21 mouse cellular contexts compared by ENCODE assay signal in genomic region chr11:82077031-82077430, GRCm38 (mm10). TPM values are rescaled to one million over a fixed set of nuclear protein-coding genes. Genes with fewer than 3 reads are reported as not detected.
"Had no signal": no experiment of that assay in that cellular context is flagged by ENCODE, and none has a peak within 500 bp of the region (broad histone marks: within the 10 kb centered on the region; RNA-seq: fewer than 3 reads in every experiment).

No protein-coding gene starts in this region.

- DNase-seq: liver, postnatal 0 days; lung, embryonic 14.5 days; right cerebral cortex, postnatal 14 days; thymus, adult 2 months; thymus, postnatal 25 days; thymus, postnatal 4 days had no signal

- H3K36me3 ChIP-seq: liver, embryonic 15.5 days; midbrain, embryonic 13.5 days; midbrain, embryonic 15.5 days; neural tube, embryonic 12.5 days; stomach, embryonic 15.5 days had no signal

- H3K27ac ChIP-seq: liver, embryonic 15.5 days; macrophage; midbrain, embryonic 13.5 days; midbrain, embryonic 15.5 days; neural tube, embryonic 12.5 days; stomach, postnatal 0 days had no signal

- H3K4me3 ChIP-seq: liver, embryonic 15.5 days; megakaryocyte, embryonic 14.5 days; midbrain, embryonic 13.5 days; midbrain, embryonic 15.5 days; neural tube, embryonic 12.5 days; stomach, embryonic 15.5 days had no signal

- H3K4me1 ChIP-seq: liver, embryonic 15.5 days; megakaryocyte, embryonic 14.5 days; midbrain, embryonic 13.5 days; midbrain, embryonic 15.5 days; neural tube, embryonic 12.5 days; stomach, embryonic 15.5 days had no signal

- H3K9me3 ChIP-seq: liver, embryonic 15.5 days; midbrain, embryonic 13.5 days; midbrain, embryonic 15.5 days; neural tube, embryonic 12.5 days; stomach, embryonic 15.5 days had no signal

- H3K27me3 ChIP-seq: liver, embryonic 15.5 days; midbrain, embryonic 13.5 days; midbrain, embryonic 15.5 days; neural tube, embryonic 12.5 days; stomach, embryonic 15.5 days had no signal

RNA-seq across cellular contexts. Expression of gene Ccl11, which starts 19.4 kb away (rescaled TPM):
- polyA plus RNA-seq: liver, postnatal 0 days; macrophage; midbrain, embryonic 11.5 days; midbrain, embryonic 13.5 days; midbrain, embryonic 15.5 days; neural tube, embryonic 14.5 days; testis, adult 2 months had no signal

RNA-seq across cellular contexts. Expression of gene Ccl12, which starts 24.6 kb away (rescaled TPM):
- polyA plus RNA-seq: spleen, adult 2 months had no signal

RNA-seq across cellular contexts. Expression of gene Ccl7, which starts 31.5 kb away (rescaled TPM):
- polyA plus RNA-seq: spleen, adult 2 months; testis, adult 2 months had no signal

RNA-seq across cellular contexts. Expression of gene Ccl8, which starts 38.0 kb away (rescaled TPM):
- polyA plus RNA-seq: liver, embryonic 15.5 days; lung, embryonic 14.5 days; lung, embryonic 16.5 days; midbrain, embryonic 11.5 days; midbrain, embryonic 13.5 days; midbrain, embryonic 15.5 days; midbrain, postnatal 0 days; neural tube, embryonic 12.5 days; neural tube, embryonic 14.5 days; stomach, embryonic 15.5 days; stomach, postnatal 0 days had no signal

RNA-seq across cellular contexts. Expression of gene Gm17268, which starts 38.7 kb away (rescaled TPM):
- polyA plus RNA-seq: liver, embryonic 15.5 days; liver, postnatal 0 days; lung, embryonic 14.5 days; lung, embryonic 16.5 days; macrophage; midbrain, embryonic 11.5 days; midbrain, embryonic 13.5 days; midbrain, embryonic 15.5 days; midbrain, postnatal 0 days; neural tube, embryonic 12.5 days; neural tube, embryonic 14.5 days; spleen, adult 2 months; stomach, embryonic 15.5 days; stomach, postnatal 0 days; testis, adult 2 months; thymus, adult 2 months; urinary bladder, adult 2 months had no signal
